Mouse (Mus musculus) right cerebral cortex, postnatal 10 days (tissue): Measurements from ENCODE around the gene Gm21983.

ENCODE experiments used
- DNase-seq, 2 experiments: peaks; one replicate each; pipeline ENCODE4 v3.0.0; 2021; ENCODE audit warnings: low spot score in 2 of 2

Gm21983 gene

DNA sequence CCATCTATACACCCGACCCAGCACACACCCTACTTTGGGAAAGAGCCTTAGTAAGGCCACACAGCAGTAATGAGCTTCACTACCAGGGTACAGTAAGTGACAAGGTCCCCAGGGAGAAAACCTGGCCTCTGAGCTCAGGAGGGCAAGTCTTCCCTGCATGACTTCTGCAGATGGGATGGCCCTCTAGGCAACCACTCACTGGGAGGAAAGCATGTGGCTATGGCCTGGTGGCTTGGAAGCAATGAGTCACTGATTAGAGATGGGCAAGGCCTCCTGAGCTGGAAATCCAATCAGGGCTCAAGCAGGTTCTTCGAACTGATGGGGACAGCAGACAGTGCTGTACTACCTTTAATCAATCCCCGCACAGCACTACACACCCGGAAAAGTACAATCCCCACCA is 19.1 kb downstream of the Gm21983 start:
- peak in 1 of 2 experiments; percentile 28 for DNase-seq

DNA sequence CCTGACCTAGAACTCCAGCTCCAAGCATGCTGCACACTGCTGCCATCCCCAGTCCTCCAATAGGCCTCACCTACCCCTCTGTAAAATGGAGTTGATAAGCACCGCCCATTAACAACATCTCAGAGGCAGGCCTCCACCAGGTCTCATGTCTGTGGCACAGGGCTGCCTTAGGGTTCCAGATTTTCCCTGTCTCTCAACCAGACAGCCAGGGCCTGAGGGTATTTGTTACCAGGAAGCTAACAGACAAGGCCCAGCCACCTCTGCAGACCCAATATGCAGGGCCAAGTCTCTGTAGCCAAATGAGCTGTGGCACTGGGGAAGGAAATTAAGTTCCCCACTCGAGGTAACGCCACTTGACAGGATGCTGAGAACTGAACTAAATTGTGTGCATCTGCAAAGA is 20.0 kb downstream of the Gm21983 start:
- DNase-seq: peak in 1 of 2 experiments; percentile 27

DNA sequence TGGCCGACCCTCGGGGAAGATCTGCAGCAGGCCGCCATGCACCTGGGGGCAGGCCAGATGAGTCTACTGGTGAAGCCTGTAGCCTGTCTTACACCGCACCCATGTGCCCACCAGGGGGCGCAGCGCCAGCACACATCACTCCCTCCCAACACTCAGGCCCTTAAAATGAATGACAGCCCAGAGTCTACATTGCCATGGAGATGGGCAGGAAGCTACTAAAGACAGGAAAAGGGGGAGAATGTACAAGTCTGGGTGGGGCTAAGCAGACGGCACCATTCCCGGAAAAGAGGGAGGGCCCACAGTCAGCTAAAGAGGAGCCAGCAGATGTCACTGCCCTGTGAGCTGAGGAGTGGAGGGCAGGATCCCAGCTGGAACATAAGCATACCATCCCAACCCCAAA is 21.0 kb downstream of the Gm21983 start:
- DNase-seq: peak; percentile 91 to 94

DNA sequence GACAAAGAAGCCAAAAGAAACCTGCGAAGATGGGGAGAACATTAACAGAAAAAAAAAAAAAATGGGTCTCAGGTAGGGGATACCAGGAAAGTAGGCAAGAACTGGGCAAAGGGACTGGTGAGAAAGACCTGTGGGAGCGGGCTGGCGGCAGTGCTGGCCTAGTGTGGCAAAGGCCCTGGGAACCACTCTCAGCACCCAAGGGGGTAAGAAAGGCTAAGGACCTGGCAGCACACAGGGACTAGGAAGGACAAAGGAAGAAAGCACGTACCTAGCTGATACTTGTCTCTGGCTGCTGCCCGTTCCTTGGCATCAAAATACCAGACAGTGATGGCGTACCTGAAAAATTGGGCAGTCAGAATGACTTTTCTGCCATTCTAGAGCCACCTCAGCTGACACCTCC is 21.6 kb downstream of the Gm21983 start:
- DNase-seq: peak in 1 of 2 experiments; percentile 36

DNA sequence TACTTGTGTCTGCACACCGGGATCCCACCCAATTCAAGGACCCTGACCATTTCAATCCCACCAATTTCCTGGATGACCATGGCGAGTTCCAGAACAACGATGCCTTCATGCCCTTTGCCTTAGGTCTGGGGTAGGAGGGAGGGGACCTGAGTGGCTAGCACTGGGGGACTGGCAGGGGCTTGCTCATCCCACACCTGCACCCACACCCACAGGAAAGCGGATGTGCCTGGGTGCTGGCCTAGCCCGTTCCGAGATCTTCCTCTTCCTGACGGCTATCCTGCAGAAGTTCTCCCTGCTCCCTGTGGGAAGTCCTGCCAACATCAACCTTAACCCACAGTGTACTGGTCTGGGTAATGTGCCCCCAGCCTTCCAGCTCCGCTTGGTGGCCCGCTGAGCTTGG is 22.7 kb downstream of the Gm21983 start:
- DNase-seq: peak in 1 of 2 experiments; percentile 30

DNA sequence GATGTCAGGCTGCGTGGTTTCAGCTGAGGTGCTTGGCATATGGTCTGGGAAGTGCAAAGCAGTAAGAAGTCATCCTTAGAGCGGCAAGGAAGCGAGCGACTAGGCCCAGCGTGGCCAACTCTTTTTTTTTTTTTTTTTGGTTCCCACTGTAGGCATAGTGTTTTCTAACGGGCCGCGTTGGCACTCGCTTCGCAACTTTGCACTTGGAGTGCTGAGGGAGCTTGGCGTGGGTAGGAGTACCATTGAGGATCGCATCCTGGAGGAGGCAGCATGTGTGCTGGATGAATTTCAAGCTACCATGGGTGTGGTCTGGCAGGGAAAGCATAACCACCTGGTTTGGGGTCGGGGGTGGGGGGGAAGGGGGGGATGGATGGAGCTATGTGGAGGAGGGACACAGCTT is 24.9 kb downstream of the Gm21983 start:
- peak in 1 of 2 experiments; percentile 51 for DNase-seq

DNA sequence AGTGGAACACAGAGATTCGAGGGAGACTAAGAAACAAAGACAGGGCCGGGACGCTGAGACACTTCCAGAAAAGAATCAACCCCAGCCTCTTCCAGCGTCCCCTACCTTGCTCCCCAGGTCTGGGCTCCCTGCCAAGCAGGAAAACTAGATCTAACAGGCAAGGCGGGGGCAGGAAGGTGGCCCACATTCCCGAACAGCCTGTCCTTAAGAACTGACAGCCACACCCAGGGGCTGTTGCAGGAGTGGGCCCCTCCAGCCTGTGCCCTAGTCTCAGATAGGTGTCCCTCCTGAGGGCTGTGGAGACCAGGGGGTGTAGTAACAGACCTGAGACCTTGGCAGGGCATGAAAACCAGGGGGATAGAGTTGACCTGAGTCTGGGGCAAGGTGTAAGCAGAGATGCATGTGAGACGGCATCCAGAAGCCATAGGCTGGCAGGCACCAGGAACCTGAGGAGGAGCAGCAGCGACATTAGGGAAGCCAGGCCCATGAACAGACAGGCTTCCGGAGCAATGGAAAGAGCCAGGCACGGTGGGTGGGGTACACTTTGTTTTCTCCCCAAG is 27.6 kb downstream of the Gm21983 start, which contains the start of gene Cyp2t4:
Cyp2t4 (plus strand) TSS at position 510 of the 560 bp plus-strand sequence.
- DNase-seq: peak in 1 of 2 experiments; percentile 41

DNA sequence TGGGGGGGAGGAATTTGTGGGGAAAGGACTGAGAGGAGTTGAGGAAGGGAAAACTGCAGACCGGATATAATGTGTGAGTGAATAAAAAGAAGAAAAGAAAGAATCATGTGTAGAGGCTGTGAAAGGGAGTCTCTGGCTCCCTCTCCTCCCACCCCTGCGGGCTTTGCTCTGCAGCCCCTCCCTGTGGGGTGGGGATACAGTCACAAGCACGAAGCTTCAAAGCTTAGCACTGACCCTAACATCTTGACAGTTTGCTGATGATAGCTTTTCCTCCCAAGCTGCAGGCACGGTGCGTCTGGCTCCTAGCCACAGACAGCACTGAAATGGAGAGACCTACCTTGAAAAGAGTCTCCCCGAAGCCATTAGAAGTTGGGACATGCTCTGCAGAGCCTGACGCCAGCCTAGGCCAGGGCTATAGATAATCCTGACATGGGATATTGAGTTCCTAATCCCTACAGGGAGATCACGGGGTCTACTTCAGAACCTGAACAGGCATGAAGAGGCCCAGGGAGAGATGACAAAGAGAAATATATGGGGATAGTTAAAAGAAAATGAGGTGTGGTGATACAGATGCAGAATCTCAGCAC is 44.4 kb downstream of the Gm21983 start:
- DNase-seq: no peak

DNA sequence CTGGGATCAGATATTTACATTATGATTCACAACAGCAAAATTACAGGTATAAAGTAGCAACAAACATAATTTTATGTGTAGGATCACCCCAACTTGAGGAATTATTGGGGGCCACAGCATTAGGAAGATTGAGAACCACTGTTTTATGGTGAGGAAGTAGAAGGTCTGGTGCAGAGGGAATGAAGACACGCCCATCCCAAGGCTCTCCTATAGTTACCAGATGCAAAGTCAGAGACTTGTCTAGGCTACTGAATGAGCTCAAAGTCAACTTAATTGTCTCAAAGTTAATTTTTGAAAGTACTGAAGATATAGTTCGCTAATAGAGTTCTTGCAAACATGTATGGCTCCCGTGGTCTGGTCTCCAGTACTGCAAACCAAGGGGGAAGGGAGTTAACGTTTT is 47.1 kb downstream of the Gm21983 start:
- DNase-seq: no peak

DNA sequence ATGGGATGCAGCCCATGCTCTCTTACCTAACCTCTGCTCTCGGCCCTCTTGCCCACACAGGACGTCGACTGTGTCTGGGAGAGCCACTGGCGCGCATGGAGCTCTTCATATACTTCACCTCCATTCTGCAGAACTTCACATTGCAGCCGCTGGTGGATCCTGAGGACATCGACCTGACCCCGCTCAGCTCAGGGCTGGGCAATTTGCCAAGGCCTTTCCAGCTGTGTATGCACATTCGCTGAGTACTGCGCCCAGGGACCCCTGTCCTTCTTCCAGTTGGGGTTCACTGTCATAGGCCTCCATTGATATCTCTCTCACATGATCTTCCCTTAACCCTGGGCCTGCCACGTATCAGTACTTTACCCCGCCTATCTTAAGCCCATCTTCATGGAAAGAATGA is 47.7 kb downstream of the Gm21983 start:
- peak in 1 of 2 experiments; percentile 33 for DNase-seq

DNA sequence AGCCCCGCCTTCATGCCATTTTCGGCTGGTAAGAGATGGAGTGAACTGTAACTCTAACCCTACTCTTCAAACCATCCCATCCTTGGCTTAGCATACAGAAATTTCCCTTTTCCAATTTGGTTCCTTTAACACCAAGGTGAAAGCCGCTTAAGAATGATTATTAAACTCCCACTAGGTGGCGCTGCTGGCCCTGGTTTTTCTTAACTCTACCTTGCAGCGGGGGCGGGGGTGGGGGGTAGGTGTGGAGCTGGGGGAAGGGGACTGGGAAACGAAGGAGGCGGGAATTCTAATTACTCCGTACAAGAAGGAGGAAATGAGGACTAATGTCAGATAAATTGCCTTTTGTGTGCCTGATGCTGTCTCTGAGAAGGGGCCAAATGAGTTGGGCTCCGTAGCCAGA is 48.3 kb downstream of the Gm21983 start:
- DNase-seq: peak; percentile 45 to 73

DNA sequence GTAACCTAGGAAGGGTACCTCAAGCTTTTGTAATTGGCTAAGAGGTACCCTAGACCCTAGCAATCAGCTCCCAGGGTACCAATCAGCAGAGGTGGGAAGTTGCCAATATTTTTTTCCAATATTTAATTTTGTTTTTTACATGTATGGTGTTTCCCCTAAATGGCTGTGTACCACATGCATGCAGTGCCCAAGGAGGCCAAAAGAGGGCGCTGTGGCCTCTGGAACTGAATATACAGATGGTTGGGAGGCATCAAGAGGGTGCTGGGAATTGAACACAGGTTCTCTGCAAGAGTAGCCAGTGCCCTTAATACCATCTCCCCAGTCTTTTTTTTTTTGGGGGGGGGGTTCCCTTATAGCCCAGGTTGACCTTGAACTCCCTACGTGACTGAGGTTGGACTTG is 49.5 kb downstream of the Gm21983 start:
- DNase-seq: no peak

DNA sequence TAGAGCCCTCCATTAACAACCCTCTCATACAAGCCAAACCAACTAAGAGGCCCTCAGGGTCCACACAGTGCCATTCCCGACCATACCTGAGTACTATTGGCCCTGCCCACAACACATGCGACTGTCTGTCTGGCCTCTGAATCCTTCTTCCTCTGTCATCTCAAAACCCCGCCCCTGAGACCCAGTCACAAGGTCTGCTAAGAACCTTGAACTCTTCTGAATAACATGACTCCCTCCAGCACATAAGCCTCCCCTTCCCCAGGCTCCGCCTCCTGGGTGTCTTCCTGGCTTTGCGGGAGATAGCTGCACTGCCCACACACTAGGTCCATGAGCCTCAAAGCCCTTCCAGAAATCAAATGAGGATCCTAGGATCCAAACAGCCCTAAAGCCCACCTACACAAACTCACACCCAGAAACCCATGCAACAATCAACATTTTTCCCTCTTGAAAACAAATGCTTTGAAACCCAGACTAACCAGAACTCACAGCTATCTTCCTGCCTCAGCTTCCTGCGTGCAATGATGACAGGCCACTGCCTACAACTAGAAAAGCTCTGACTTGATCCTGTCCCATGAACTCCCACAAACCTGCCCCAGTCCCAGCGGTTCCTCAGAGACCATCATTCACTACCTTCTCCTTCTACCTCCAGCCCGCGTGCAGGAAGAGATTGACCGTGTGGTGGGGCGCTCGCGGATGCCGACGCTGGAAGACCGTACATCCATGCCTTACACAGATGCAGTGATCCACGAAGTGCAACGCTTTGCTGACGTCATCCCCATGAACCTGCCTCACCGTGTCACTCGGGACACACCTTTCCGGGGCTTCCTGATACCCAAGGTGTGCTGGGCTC is 50.1 kb downstream of the Gm21983 start:
- DNase-seq: no peak

DNA sequence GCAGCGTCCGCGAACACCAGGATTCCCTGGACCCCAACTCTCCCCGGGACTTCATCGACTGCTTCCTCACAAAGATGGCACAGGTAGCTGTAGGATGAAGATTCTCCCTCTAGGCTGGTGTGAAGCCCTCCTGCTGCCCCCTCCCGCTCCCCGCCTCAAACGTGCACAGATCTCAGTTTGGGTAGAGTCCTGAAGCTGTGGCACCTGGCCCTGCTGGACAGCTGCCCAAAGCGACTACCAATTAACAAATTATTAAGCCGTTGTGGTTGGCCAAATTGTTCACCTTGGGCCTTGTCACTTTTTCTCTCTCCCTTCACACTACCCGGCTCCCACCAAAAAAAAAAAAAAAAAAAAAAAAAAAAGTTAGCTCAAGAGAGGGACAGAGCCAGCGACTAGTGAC is 51.1 kb downstream of the Gm21983 start:
- no peak for DNase-seq

DNA sequence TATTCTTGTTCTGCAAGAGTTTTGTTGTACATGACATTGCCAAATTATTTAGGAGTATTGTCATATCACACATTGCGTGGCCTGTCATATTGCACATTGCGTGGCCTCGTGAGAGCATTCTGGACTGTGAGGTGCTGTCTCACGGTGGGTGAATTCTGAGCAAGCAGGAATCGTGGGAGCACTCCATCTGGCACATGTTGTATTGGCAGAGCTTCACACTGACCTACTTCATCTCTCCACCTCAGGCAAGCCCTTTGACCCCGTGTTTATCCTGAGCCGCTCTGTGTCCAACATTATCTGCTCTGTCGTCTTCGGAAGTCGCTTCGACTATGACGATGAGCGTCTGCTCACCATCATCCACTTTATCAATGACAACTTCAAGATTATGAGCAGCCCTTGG is 51.9 kb downstream of the Gm21983 start:
- no peak for DNase-seq

DNA sequence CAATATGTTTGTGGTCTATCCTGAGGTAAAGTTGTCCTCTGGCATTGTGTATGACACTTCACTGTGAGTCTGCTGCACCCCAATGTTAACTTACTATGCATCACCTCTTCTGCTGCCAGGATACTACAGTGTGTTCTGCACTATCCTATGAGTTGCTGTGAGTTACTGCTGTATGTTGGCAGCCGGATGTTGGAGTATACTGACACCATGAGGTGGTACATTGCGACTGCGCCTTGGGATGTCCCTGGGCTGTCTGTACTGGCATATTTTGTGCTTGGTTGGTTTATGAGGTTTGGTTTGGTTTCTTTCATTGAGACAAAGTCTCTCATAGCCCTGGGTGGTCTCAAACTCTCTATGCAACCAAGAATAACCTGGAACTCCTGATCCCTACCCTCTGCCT is 52.7 kb downstream of the Gm21983 start:
- DNase-seq: peak; percentile 38 to 62

DNA sequence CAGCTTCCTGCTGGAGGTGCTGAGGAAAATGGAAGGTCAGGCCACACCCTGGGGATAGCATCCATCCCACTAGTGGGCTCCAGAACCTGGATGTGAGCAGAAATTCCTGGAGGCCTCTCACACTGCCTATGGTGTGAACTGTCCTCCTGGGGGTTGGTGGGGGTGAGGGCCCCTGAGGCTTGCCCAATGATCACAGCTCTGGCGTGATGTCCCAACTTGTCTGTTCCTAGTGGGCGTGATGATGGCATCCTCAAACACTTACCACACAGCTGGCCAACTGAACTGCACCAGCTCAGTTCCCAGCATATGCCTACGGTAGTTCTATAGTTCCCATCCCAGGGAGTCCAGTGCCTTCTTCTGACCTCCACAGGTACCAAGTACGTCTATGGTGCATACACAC is 55.9 kb downstream of the Gm21983 start:
- DNase-seq: no peak

DNA sequence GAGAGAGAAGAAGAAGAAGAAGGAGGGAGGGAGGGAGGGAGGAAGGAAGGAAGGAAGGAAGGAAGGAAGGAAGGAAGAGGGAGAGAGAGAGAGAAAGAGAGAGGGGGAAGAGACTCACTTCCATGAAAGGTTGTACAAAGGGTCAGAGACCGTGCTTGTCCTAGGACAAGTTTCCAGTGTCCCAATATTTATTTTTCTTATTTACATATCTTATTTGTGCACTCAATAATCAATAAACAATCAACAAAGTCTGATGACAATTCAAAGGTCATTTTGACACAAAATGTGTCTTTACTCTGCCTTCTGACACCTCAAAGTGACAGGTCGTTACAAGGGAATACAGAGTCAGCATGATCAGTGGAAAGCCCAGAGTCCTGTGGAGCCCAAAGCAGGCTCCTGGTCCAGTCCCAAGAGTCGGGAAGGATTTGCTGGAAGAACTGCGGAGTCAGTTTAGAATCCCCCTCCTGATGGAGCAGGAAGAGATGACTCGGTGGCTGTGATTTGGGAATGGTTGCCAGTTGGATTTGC is 56.5 kb downstream of the Gm21983 start:
- no peak for DNase-seq

DNA sequence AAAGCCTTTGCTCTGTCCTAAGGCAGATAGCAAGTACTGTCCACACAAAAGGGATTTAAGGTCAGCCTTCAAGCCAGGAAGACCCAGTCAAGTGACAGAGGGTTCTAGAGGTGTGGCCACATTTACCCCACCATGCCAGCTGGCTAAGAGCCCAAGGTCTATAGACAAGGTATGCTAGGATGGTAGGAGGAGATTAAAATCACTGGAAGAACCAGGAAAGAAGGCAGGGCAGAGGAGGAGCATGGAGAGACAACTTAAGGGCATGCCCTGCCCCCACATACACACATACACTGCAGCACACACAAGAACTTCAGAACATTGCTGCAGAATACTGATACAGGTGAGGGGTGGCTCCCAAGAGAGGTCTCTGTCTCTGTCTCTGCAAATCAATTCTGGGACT is 61.2 kb downstream of the Gm21983 start, which contains the start of gene Cyp2f2:
Cyp2f2 (plus strand) TSS at position 234 of the 400 bp plus-strand sequence.
- no peak for DNase-seq
